Mouse (Mus musculus): Measurements from ENCODE around the gene Srm. TPM values are rescaled to one million over a fixed set of nuclear protein-coding genes. Genes with fewer than 3 reads are reported as not detected.

Srm gene
- polyA plus RNA-seq (2015; fragmentation: Nextera tagmentation; extraction: Ambion mirVana), result 150 and 162 TPM in 2 replicates

DNA sequence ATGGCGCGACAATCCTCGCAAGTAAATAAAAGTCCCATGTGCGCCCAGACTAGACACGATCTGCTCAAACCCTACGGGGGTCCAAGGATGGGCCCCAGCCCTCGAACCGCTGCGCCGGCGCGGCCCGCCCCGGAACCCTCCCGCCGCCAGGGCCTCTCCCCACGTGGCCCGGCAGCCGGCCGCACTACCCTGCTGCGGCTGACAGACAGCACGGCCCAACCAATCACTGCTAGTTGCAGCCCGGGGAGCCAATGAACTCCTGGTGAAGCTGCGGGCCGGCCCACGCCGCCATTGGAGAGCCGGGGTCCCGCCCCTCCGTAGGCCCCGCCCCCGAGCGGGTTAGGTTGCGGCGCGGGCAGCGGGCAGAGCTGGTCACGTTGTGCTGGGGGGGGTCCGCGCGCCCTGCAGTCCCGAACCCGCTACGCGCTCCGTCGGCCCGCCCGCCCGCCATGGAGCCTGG lies at the start of gene Srm:
TSS of gene Srm (plus strand) at position 333 of the 460 bp plus-strand sequence.
- peak; percentile 100 for ATAC-seq
- Histone ChIP-seq H3K4me1 (peaks cover 35% of the 10 kb centered on the region), H3K4me2 (peak within 1 kb of the TSS; percentile 95), H3K4me3 (peak within 1 kb of the TSS; percentile 95), H3K9ac (peak within 1 kb of the TSS; percentile 86), H3K27ac (peak within 1 kb of the TSS; percentile 85), H3K9me3 (replicated peaks) (no peaks in the 10 kb centered on the region), H3K36me3 (ENCODE audit: poor library complexity, severe bottlenecking) (peaks cover 35% of the 10 kb centered on the region), H3K27me3 (no peaks in the 10 kb centered on the region)
- 0% methylated on average over 48 of the region's 50 CpGs for WGBS

DNA sequence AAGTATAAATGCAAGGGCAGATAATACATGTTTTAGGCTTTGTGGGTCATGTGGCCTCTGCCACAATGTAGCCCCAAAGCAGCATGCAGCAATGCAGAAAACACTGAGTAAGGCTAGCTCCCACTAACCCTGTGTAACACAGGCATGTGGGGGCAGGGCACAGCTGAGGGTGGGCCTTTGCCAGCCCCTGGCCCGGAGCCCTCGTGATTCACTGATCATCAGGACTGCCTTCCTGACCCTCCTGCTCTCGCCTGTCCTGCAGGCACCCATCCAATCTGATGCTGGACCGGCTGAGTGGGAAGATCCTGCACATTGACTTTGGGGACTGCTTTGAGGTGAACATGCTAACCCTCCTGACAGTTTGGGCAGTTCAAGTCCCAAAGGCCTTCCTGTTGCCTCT lies 42.2 kb upstream of the Srm start:
- Histone ChIP-seq H3K4me2 (no peak overlapping the region), H3K4me3 (no peak overlapping the region), H3K9ac (no peak overlapping the region), H3K27me3 (no peaks in the 10 kb centered on the region), H3K27ac (no peak overlapping the region), H3K4me1 (no peaks in the 10 kb centered on the region), H3K9me3 (replicated peaks) (no peaks in the 10 kb centered on the region), H3K36me3 (ENCODE audit: poor library complexity, severe bottlenecking) (peaks cover 96% of the 10 kb centered on the region)
- WGBS, result 90% methylated on average over 4 of the region's 4 CpGs
- no peak for ATAC-seq

DNA sequence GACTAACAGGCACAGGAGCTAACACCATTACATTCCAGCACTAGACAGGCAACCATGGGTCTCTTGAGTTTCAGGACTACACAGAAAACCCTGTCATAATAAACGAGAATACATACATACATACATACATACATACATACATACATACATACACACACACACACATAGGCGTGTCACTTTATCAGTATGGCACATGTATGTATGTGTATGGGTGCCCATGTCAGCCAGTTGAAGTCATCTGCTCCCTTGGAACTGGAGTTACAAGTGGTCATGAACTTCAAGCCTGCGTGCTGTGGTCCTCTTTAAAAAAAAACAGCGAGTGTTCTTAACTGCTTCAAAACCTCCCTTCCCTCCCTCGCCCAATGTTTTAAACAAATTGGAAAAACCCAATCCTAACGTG lies 33.5 kb upstream of the Srm start:
- Histone ChIP-seq H3K4me2 (peak overlapping the region; percentile 73), H3K9me3 (replicated peaks) (no peaks in the 10 kb centered on the region), H3K4me3 (peak overlapping the region; percentile 85), H3K27me3 (no peaks in the 10 kb centered on the region), H3K36me3 (ENCODE audit: poor library complexity, severe bottlenecking) (peaks cover 75% of the 10 kb centered on the region), H3K27ac (peak overlapping the region; percentile 92), H3K4me1 (peaks cover 10% of the 10 kb centered on the region), H3K9ac (peak overlapping the region; percentile 94)
- peak; percentile 60 for ATAC-seq
- 31% methylated on average over 6 of the region's 6 CpGs for WGBS

- Histone ChIP-seq H3K4me1 (peaks cover 10% of the 10 kb centered on the region), H3K4me2 (peak within 1 kb of the TSS; percentile 73), H3K27ac (peak within 1 kb of the TSS; percentile 92), H3K27me3 (no peaks in the 10 kb centered on the region), H3K36me3 (ENCODE audit: poor library complexity, severe bottlenecking) (peaks cover 75% of the 10 kb centered on the region), H3K9ac (peak within 1 kb of the TSS; percentile 94), H3K9me3 (replicated peaks) (no peaks in the 10 kb centered on the region), H3K4me3 (peak within 1 kb of the TSS; percentile 85)
- WGBS, result under 1% methylated on average over 59 of the region's 63 CpGs
- ATAC-seq, result peak; percentile 95
These were observed 32.9 kb upstream of the Srm start, which contains the start of gene Exosc10 for GRCm38 (mm10) chr4:148558297-148559000. TSS of gene Exosc10 (plus strand) at chr4:148558429.

GRCm38 (mm10) chr4:148562676-148563075 lies 28.6 kb upstream of the Srm start:
- no peak overlapping the region for H3K4me3 ChIP-seq
- no peak overlapping the region for H3K9ac ChIP-seq
- no peak overlapping the region for H3K4me2 ChIP-seq
- 95% methylated on average over 17 of the region's 17 CpGs for WGBS
- H3K27ac ChIP-seq, result no peak overlapping the region
- no peak for ATAC-seq
- H3K27me3 ChIP-seq, result no peaks in the 10 kb centered on the region
- H3K9me3 ChIP-seq (replicated peaks), result no peaks in the 10 kb centered on the region
- peaks cover 78% of the 10 kb centered on the region for H3K36me3 ChIP-seq (ENCODE audit: poor library complexity, severe bottlenecking)
- peaks cover 10% of the 10 kb centered on the region for H3K4me1 ChIP-seq

- 91% methylated on average over 12 of the region's 12 CpGs for WGBS
- Histone ChIP-seq H3K27me3 (no peaks in the 10 kb centered on the region), H3K9ac (no peak overlapping the region), H3K4me2 (no peak overlapping the region), H3K36me3 (ENCODE audit: poor library complexity, severe bottlenecking) (peaks cover 87% of the 10 kb centered on the region), H3K4me1 (peaks cover 9% of the 10 kb centered on the region), H3K27ac (no peak overlapping the region), H3K4me3 (no peak overlapping the region), H3K9me3 (replicated peaks) (no peaks in the 10 kb centered on the region)
- no peak for ATAC-seq
These were observed 27.7 kb upstream of the Srm start for GRCm38 (mm10) chr4:148563595-148563994.

GRCm38 (mm10) chr4:148570138-148570537 lies 21.2 kb upstream of the Srm start:
- Histone ChIP-seq H3K27ac (no peak overlapping the region), H3K27me3 (no peaks in the 10 kb centered on the region), H3K36me3 (ENCODE audit: poor library complexity, severe bottlenecking) (peaks cover 99% of the 10 kb centered on the region), H3K4me1 (no peaks in the 10 kb centered on the region), H3K4me3 (no peak overlapping the region), H3K9me3 (replicated peaks) (no peaks in the 10 kb centered on the region), H3K9ac (no peak overlapping the region), H3K4me2 (no peak overlapping the region)
- no peak for ATAC-seq
- 94% methylated on average over 10 of the region's 10 CpGs for WGBS

- WGBS, result 96% methylated on average over 9 of the region's 9 CpGs
- H3K27ac ChIP-seq, result no peak overlapping the region
- H3K9me3 ChIP-seq (replicated peaks), result no peaks in the 10 kb centered on the region
- H3K4me3 ChIP-seq, result no peak overlapping the region
- peaks cover 99% of the 10 kb centered on the region for H3K36me3 ChIP-seq (ENCODE audit: poor library complexity, severe bottlenecking)
- H3K27me3 ChIP-seq, result no peaks in the 10 kb centered on the region
- no peaks in the 10 kb centered on the region for H3K4me1 ChIP-seq
- ATAC-seq, result no peak
- no peak overlapping the region for H3K9ac ChIP-seq
- no peak overlapping the region for H3K4me2 ChIP-seq
These were observed 20.5 kb upstream of the Srm start for GRCm38 (mm10) chr4:148570693-148571295.

DNA sequence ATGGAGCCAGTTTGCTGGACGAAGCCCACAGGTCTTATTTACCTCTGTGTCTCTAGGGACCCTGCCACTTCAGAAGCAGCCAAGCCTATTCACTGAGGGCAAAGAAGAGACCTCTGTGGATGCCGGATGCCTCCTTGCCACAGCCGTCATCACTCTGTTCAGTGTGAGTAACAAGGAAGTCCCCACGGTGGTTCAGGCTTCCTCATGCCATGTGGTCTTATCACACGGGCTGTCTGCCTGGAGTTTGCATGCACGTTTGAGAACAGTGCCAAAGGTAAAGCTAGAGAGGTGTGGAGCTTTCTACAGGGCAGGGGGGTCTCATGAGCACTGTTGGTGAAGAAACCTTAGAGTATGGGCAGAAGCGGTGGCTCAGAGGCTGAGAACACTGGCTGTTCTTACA lies 18.1 kb upstream of the Srm start:
- no peak for ATAC-seq
- peaks cover 99% of the 10 kb centered on the region for H3K36me3 ChIP-seq (ENCODE audit: poor library complexity, severe bottlenecking)
- H3K27me3 ChIP-seq, result no peaks in the 10 kb centered on the region
- no peak overlapping the region for H3K27ac ChIP-seq
- no peaks in the 10 kb centered on the region for H3K4me1 ChIP-seq
- no peak overlapping the region for H3K4me2 ChIP-seq
- H3K4me3 ChIP-seq, result no peak overlapping the region
- H3K9ac ChIP-seq, result no peak overlapping the region
- 93% methylated on average over 7 of the region's 7 CpGs for WGBS
- H3K9me3 ChIP-seq (replicated peaks), result no peaks in the 10 kb centered on the region

DNA sequence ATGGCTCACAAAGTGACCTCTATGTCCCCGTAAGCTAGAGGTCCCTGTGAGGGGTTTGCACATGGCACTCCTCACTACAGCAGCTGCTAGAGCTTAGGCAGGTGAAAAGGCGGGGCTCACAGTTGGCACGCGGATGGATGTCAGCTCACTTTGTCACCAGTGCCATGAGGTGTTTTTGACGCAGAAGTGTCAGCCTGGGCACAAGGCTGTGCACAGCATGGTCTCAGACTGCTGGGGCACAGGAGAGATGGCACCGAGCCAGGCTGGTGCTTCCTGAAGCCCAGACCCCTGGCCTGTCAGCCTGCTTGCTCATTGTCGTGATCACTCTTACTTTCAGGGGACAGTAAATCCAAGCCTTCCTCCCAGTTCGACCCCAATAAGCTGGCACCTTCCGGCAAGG lies 10.5 kb upstream of the Srm start:
- no peaks in the 10 kb centered on the region for H3K27me3 ChIP-seq
- WGBS, result 92% methylated on average over 9 of the region's 9 CpGs

GRCm38 (mm10) chr4:148581422-148581821 lies 9.9 kb upstream of the Srm start:
- peaks cover 71% of the 10 kb centered on the region for H3K36me3 ChIP-seq (ENCODE audit: poor library complexity, severe bottlenecking)
- no peak overlapping the region for H3K4me3 ChIP-seq
- ATAC-seq, result no peak
- no peaks in the 10 kb centered on the region for H3K27me3 ChIP-seq
- WGBS, result 92% methylated on average over 5 of the region's 5 CpGs
- no peak overlapping the region for H3K9ac ChIP-seq
- H3K9me3 ChIP-seq (replicated peaks), result no peaks in the 10 kb centered on the region
- H3K27ac ChIP-seq, result no peak overlapping the region
- no peaks in the 10 kb centered on the region for H3K4me1 ChIP-seq
- no peak overlapping the region for H3K4me2 ChIP-seq

More for the DNA sequence above, 10.5 kb upstream of the Srm start:
- no peak for ATAC-seq
- H3K4me1 ChIP-seq, result no peaks in the 10 kb centered on the region
- H3K9ac ChIP-seq, result no peak overlapping the region
- no peak overlapping the region for H3K27ac ChIP-seq
- no peak overlapping the region for H3K4me3 ChIP-seq
- H3K36me3 ChIP-seq (ENCODE audit: poor library complexity, severe bottlenecking), result peaks cover 77% of the 10 kb centered on the region
- no peak overlapping the region for H3K4me2 ChIP-seq
- H3K9me3 ChIP-seq (replicated peaks), result no peaks in the 10 kb centered on the region

DNA sequence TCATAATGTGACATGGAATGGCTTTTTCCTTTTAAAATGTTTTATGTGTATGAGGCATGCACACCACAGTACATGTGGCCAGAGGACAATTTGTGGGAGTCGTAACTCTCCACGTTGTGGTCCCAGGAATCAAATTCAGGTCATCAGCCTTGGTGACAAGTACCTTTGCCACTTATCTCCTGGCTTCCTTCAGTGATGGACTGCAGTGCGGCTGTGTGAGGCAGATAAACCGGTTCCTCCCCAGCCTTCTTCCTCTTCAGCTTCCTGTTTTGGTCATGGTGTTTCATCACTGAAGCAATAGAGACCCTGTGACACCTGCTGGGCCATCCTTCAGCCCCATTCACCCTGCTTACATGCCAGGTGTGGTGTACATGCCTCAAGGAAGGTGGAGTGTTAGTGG lies 8.0 kb upstream of the Srm start:
- 90% methylated on average over 4 of the region's 4 CpGs for WGBS
- Histone ChIP-seq H3K36me3 (ENCODE audit: poor library complexity, severe bottlenecking) (peaks cover 53% of the 10 kb centered on the region), H3K9me3 (replicated peaks) (no peaks in the 10 kb centered on the region), H3K4me1 (no peaks in the 10 kb centered on the region), H3K4me2 (no peak overlapping the region), H3K27me3 (no peaks in the 10 kb centered on the region), H3K27ac (no peak overlapping the region), H3K9ac (no peak overlapping the region), H3K4me3 (no peak overlapping the region)
- ATAC-seq, result no peak
